Mouse (Mus musculus): ENCODE measurements at regions not wholly inside any gene's neighbourhood (a gene's known extent, or its start where the extent isn't known, plus 50 kb on each side); places are given as distances from the start of the nearest gene placed in this dataset.
A peak's percentile ranks its signal among the peaks of the same experiment; 100 is the strongest.

GRCm38 (mm10) chr3:151116831-151117230 is 320.9 kb upstream of the Adgrl4 start:
- H3K4me3 ChIP-seq (ENCODE audit: low read length), result no peak overlapping the region
- H3K27ac ChIP-seq (ENCODE audit: low read length), result no peak overlapping the region
- H3K4me1 ChIP-seq (ENCODE audit: control insufficient read depth, insufficient read depth, low read length), result peaks cover 2% of the 10 kb centered on the region; the same call in 1 of the 2 replicates
- no peaks in the 10 kb centered on the region for H3K36me3 ChIP-seq (ENCODE audit: control insufficient read depth, insufficient read depth)
- H3K9me3 ChIP-seq (replicated peaks; ENCODE audit: control insufficient read depth, low read length), result no peaks in the 10 kb centered on the region
- no peaks in the 10 kb centered on the region for H3K27me3 ChIP-seq (ENCODE audit: control insufficient read depth, insufficient read depth, low read length)
- no peak for ATAC-seq (replicated peaks; ENCODE audit: extremely low read depth, insufficient read depth, low FRiP score)
- H3K9ac ChIP-seq (ENCODE audit: low read length), result no peak overlapping the region
- no peak overlapping the region for H3K4me2 ChIP-seq (ENCODE audit: low read depth, low read length)
- 56% methylated on average over 3 of the region's 3 CpGs for WGBS

GRCm38 (mm10) chr3:151117583-151118041 is 320.1 kb upstream of the Adgrl4 start:
- H3K27ac ChIP-seq (ENCODE audit: low read length), result no peak overlapping the region
- H3K9ac ChIP-seq (ENCODE audit: low read length), result no peak overlapping the region
- no peak overlapping the region for H3K4me2 ChIP-seq (ENCODE audit: low read depth, low read length)
- 0 out of 2 replicates have a peak, but pooled peaks have one; percentile 52 for ATAC-seq (replicated peaks; ENCODE audit: extremely low read depth, insufficient read depth, low FRiP score)
- WGBS, result 33% methylated on average over 3 of the region's 3 CpGs
- no peaks in the 10 kb centered on the region for H3K27me3 ChIP-seq (ENCODE audit: control insufficient read depth, insufficient read depth, low read length)
- H3K4me3 ChIP-seq (ENCODE audit: low read length), result no peak overlapping the region
- no peaks in the 10 kb centered on the region for H3K9me3 ChIP-seq (replicated peaks; ENCODE audit: control insufficient read depth, low read length)
- peaks cover 2% of the 10 kb centered on the region; the same call in 1 of the 2 replicates for H3K4me1 ChIP-seq (ENCODE audit: control insufficient read depth, insufficient read depth, low read length)
- no peaks in the 10 kb centered on the region for H3K36me3 ChIP-seq (ENCODE audit: control insufficient read depth, insufficient read depth)

GRCm38 (mm10) chr3:151124131-151124530 is 313.6 kb upstream of the Adgrl4 start:
- H3K4me1 ChIP-seq (ENCODE audit: control insufficient read depth, insufficient read depth, low read length), result no peaks in the 10 kb centered on the region
- no peaks in the 10 kb centered on the region for H3K9me3 ChIP-seq (replicated peaks; ENCODE audit: control insufficient read depth, low read length)

GRCm38 (mm10) chr3:151146889-151147288 is 290.8 kb upstream of the Adgrl4 start:
- 73% methylated on average over 2 of the region's 2 CpGs for WGBS
- Histone ChIP-seq H3K27me3 (ENCODE audit: control insufficient read depth, insufficient read depth, low read length) (no peaks in the 10 kb centered on the region), H3K27ac (ENCODE audit: low read length) (no peak overlapping the region), H3K4me2 (ENCODE audit: low read depth, low read length) (no peak overlapping the region), H3K9ac (ENCODE audit: low read length) (no peak overlapping the region), H3K4me1 (ENCODE audit: control insufficient read depth, insufficient read depth, low read length) (peaks cover 3% of the 10 kb centered on the region), H3K9me3 (replicated peaks; ENCODE audit: control insufficient read depth, low read length) (no peaks in the 10 kb centered on the region), H3K36me3 (ENCODE audit: control insufficient read depth, insufficient read depth) (no peaks in the 10 kb centered on the region), H3K4me3 (ENCODE audit: low read length) (no peak overlapping the region)
- no peak for ATAC-seq (replicated peaks; ENCODE audit: extremely low read depth, insufficient read depth, low FRiP score)

More at GRCm38 (mm10) chr3:151124131-151124530, 313.6 kb upstream of the Adgrl4 start:
- no peaks in the 10 kb centered on the region for H3K27me3 ChIP-seq (ENCODE audit: control insufficient read depth, insufficient read depth, low read length)
- 78% methylated on average over 5 of the region's 5 CpGs for WGBS
- no peaks in the 10 kb centered on the region for H3K36me3 ChIP-seq (ENCODE audit: control insufficient read depth, insufficient read depth)
- no peak overlapping the region for H3K9ac ChIP-seq (ENCODE audit: low read length)
- no peak overlapping the region for H3K27ac ChIP-seq (ENCODE audit: low read length)
- no peak overlapping the region for H3K4me2 ChIP-seq (ENCODE audit: low read depth, low read length)
- H3K4me3 ChIP-seq (ENCODE audit: low read length), result no peak overlapping the region
- no peak for ATAC-seq (replicated peaks; ENCODE audit: extremely low read depth, insufficient read depth, low FRiP score)

- Histone ChIP-seq H3K9me3 (replicated peaks; ENCODE audit: control insufficient read depth, low read length) (no peaks in the 10 kb centered on the region), H3K9ac (ENCODE audit: low read length) (no peak overlapping the region), H3K4me3 (ENCODE audit: low read length) (no peak overlapping the region), H3K27ac (ENCODE audit: low read length) (no peak overlapping the region), H3K4me2 (ENCODE audit: low read depth, low read length) (no peak overlapping the region), H3K27me3 (ENCODE audit: control insufficient read depth, insufficient read depth, low read length) (no peaks in the 10 kb centered on the region), H3K4me1 (ENCODE audit: control insufficient read depth, insufficient read depth, low read length) (no peaks in the 10 kb centered on the region), H3K36me3 (ENCODE audit: control insufficient read depth, insufficient read depth) (no peaks in the 10 kb centered on the region)
- 36% methylated on average over 4 of the region's 4 CpGs for WGBS
- ATAC-seq (replicated peaks; ENCODE audit: extremely low read depth, insufficient read depth, low FRiP score), result no peak
These were observed 284.3 kb upstream of the Adgrl4 start for GRCm38 (mm10) chr3:151153340-151153739.

GRCm38 (mm10) chr3:151160516-151160915 is 277.2 kb upstream of the Adgrl4 start:
- 81% methylated on average over 1 of the region's 1 CpGs for WGBS
- H3K9me3 ChIP-seq (replicated peaks; ENCODE audit: control insufficient read depth, low read length), result no peaks in the 10 kb centered on the region
- no peaks in the 10 kb centered on the region for H3K27me3 ChIP-seq (ENCODE audit: control insufficient read depth, insufficient read depth, low read length)
- H3K36me3 ChIP-seq (ENCODE audit: control insufficient read depth, insufficient read depth), result no peaks in the 10 kb centered on the region
- no peak overlapping the region for H3K4me2 ChIP-seq (ENCODE audit: low read depth, low read length)
- no peak overlapping the region for H3K4me3 ChIP-seq (ENCODE audit: low read length)
- no peak overlapping the region for H3K27ac ChIP-seq (ENCODE audit: low read length)
- H3K4me1 ChIP-seq (ENCODE audit: control insufficient read depth, insufficient read depth, low read length), result no peaks in the 10 kb centered on the region
- no peak for ATAC-seq (replicated peaks; ENCODE audit: extremely low read depth, insufficient read depth, low FRiP score)
- H3K9ac ChIP-seq (ENCODE audit: low read length), result no peak overlapping the region

- Histone ChIP-seq H3K9me3 (replicated peaks; ENCODE audit: control insufficient read depth, low read length) (no peaks in the 10 kb centered on the region), H3K4me2 (ENCODE audit: low read depth, low read length) (no peak overlapping the region), H3K27me3 (ENCODE audit: control insufficient read depth, insufficient read depth, low read length) (no peaks in the 10 kb centered on the region), H3K4me1 (ENCODE audit: control insufficient read depth, insufficient read depth, low read length) (no peaks in the 10 kb centered on the region), H3K4me3 (ENCODE audit: low read length) (no peak overlapping the region), H3K36me3 (ENCODE audit: control insufficient read depth, insufficient read depth) (no peaks in the 10 kb centered on the region), H3K9ac (ENCODE audit: low read length) (no peak overlapping the region), H3K27ac (ENCODE audit: low read length) (no peak overlapping the region)
- ATAC-seq (replicated peaks; ENCODE audit: extremely low read depth, insufficient read depth, low FRiP score), result no peak
- WGBS, result 43% methylated on average over 2 of the region's 2 CpGs
These were observed 255.6 kb upstream of the Adgrl4 start for GRCm38 (mm10) chr3:151182132-151182531.

GRCm38 (mm10) chr3:151192092-151192491 is 245.6 kb upstream of the Adgrl4 start:
- Histone ChIP-seq H3K9ac (ENCODE audit: low read length) (no peak overlapping the region), H3K9me3 (replicated peaks; ENCODE audit: control insufficient read depth, low read length) (no peaks in the 10 kb centered on the region), H3K27me3 (ENCODE audit: control insufficient read depth, insufficient read depth, low read length) (no peaks in the 10 kb centered on the region), H3K4me3 (ENCODE audit: low read length) (no peak overlapping the region), H3K36me3 (ENCODE audit: control insufficient read depth, insufficient read depth) (no peaks in the 10 kb centered on the region), H3K4me2 (ENCODE audit: low read depth, low read length) (no peak overlapping the region), H3K4me1 (ENCODE audit: control insufficient read depth, insufficient read depth, low read length) (no peaks in the 10 kb centered on the region), H3K27ac (ENCODE audit: low read length) (no peak overlapping the region)
- WGBS, result 59% methylated on average over 2 of the region's 2 CpGs
- no peak for ATAC-seq (replicated peaks; ENCODE audit: extremely low read depth, insufficient read depth, low FRiP score)

GRCm38 (mm10) chr3:151210978-151211377 is 226.7 kb upstream of the Adgrl4 start:
- Histone ChIP-seq H3K27ac (ENCODE audit: low read length) (no peak overlapping the region), H3K4me2 (ENCODE audit: low read depth, low read length) (no peak overlapping the region), H3K9ac (ENCODE audit: low read length) (no peak overlapping the region), H3K27me3 (ENCODE audit: control insufficient read depth, insufficient read depth, low read length) (no peaks in the 10 kb centered on the region), H3K4me1 (ENCODE audit: control insufficient read depth, insufficient read depth, low read length) (no peaks in the 10 kb centered on the region), H3K9me3 (replicated peaks; ENCODE audit: control insufficient read depth, low read length) (no peaks in the 10 kb centered on the region), H3K4me3 (ENCODE audit: low read length) (no peak overlapping the region), H3K36me3 (ENCODE audit: control insufficient read depth, insufficient read depth) (no peaks in the 10 kb centered on the region)
- ATAC-seq (replicated peaks; ENCODE audit: extremely low read depth, insufficient read depth, low FRiP score), result no peak
- WGBS, result 85% methylated on average over 4 of the region's 4 CpGs
